Mouse (Mus musculus) monocyte, adult 2 months (primary cell): ENCODE data around the gene Endod1.

Source experiments
- DNase-seq, 2 experiments: peaks; one replicate each; pipeline ENCODE4 v3.0.0; 2022; ENCODE audit warnings: low spot score in 2 of 2, low read depth in 1 of 2

Endod1 gene

DNA sequence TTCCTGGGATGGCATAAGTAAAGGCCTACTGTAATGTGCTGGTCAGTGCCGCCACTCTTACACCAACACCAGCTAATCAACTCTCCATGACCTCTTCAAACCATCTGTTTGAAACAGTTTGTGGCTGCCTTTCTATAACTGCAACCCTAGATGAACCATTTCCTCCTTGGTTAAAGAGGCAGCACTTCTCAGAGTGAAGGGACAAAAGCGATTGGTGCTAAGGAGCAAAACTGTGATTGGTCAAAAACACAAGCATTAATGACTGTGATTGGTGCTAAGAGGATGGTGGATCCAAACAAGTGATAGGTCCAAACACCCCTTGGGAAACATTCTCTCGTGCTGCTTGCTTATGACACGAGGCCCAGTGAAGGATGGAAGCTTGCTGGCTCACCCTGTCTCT, 45.5 kb downstream of the Endod1 start:
- no peak for DNase-seq

- DNase-seq, result no peak
Observed at GRCm38 (mm10) chr9:14316618-14317017, 64.7 kb downstream of the Endod1 start.

DNA sequence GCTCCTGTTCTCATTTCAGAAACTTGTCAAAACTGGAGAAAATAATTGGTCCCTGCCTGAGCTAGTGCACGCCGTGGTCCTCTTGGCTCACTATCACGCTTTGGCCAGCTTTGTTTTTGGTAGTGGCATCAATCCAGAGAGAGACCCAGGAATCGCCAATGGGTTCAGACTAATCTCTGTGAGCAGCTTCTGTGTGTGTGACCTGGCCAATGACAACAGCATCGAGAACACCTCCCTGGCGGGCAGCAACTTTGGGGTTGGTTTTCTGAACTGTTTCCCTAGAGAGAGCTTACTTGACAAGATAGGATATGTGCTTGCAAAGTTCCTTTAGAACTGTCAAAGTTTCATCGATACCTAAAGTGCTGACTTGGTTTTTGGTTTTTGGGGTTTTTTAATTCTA, 66.8 kb downstream of the Endod1 start:
- no peak for DNase-seq

GRCm38 (mm10) chr9:14313968-14314367, 67.3 kb downstream of the Endod1 start:
- DNase-seq, result no peak

GRCm38 (mm10) chr9:14307341-14307740, 74.0 kb downstream of the Endod1 start:
- DNase-seq, result no peak

DNA sequence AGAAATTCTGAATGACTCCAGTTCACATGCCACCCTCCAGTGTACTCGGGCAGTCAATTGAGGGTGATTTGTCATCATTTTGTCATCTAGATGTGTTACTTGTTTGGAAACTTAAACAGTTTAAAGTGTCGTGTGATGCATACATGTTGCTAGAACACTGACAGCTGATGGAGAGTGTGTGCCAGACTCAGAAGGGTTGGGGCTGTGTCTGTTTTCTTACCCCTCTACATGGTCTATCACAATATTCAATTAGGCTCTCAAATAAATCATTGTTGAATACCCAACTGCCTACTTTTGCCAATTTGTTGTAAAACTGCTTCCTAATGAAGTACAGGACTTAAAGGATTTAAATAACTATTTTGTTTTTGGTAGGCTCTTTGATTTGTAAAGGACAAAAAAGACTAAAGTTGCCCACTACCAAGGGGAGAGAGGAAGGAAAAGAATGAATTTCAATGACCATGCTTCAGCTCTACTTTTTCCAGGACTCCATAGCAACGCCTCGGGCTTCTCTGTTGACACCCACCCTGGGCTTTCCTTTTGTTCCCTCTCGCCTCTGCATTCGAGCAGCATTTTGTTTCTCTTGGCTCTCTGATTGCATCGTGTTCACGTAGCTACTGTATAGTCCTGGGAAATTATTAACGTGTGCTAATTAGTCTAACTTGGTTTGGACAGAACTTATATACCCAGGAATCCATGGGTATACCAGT, 76.9 kb downstream of the Endod1 start:
- DNase-seq, result no peak
